Mouse (Mus musculus) heart, embryonic 16.5 days (tissue): Measurements from ENCODE around the gene Cfap74. TPM values are rescaled to one million over a fixed set of nuclear protein-coding genes. Genes with fewer than 3 reads are reported as not detected.

Experiments used
- polyA plus RNA-seq: library from polyadenylated mRNA; unstranded; fragments of >200 nt; fragmentation: Nextera tagmentation; extraction: Ambion mirVana; gene quantifications from 2 replicates; pipeline ENCODE4 v1.2.1, GENCODE M21; 2015

Cfap74 gene
- polyA plus RNA-seq, 1 experiment from 2014 or later = 0.64 TPM

Other genes starting within 250 kb of the Cfap74 start
- 12.1 and 12.3 TPM in 2 replicates for gene Ski, start 186.6 kb upstream of the Cfap74 start, polyA plus RNA-seq
- gene Faap20, start 159.4 kb upstream of the Cfap74 start, polyA plus RNA-seq = 68.4 and 73.8 TPM in 2 replicates
- 6.1 and 7.1 TPM in 2 replicates for gene Prkcz, start 47.8 kb upstream of the Cfap74 start, polyA plus RNA-seq
- gene Gabrd, start 11.1 kb upstream of the Cfap74 start, polyA plus RNA-seq = 0.12 TPM in 1 of 2 replicates, not detected in the other
- not detected in 2 replicates for gene Tmem52, start 59.9 kb downstream of the Cfap74 start, polyA plus RNA-seq
- 316 and 336 TPM in 2 replicates for gene Gnb1, start 82.2 kb downstream of the Cfap74 start, polyA plus RNA-seq
- 52.4 and 52.8 TPM in 2 replicates for gene Nadk, start 153.2 kb downstream of the Cfap74 start, polyA plus RNA-seq
- 5.7 and 5.8 TPM in 2 replicates for gene Slc35e2, start 192.2 kb downstream of the Cfap74 start, polyA plus RNA-seq
- 38.3 and 44.8 TPM in 2 replicates for gene Cdk11b, start 215.7 kb downstream of the Cfap74 start, polyA plus RNA-seq
- gene Gm10563, start 236.2 kb downstream of the Cfap74 start, polyA plus RNA-seq = not detected in 2 replicates
- 56.6 and 63.4 TPM in 2 replicates for gene Mmp23, start 244.2 kb downstream of the Cfap74 start, polyA plus RNA-seq